Mouse (Mus musculus): ENCODE data around the gene Vmn1r1. TPM values are rescaled to one million over a fixed set of nuclear protein-coding genes. Genes with fewer than 3 reads are reported as not detected.
"Not testable (repeated sequence)": the region's sequence is repeated elsewhere in the genome, so short reads cannot be mapped to it uniquely, and the experiment has no call there.

The Vmn1r1 gene
- polyA plus RNA-seq (2015; fragmentation: Nextera tagmentation; extraction: Ambion mirVana), result not detected in 2 replicates

GRCm38 (mm10) chr1:182164386-182164785 lies at the start of gene Vmn1r1:
TSS of gene Vmn1r1 (minus strand) at chr1:182164486.
- Histone ChIP-seq H3K4me3 (no peak within 1 kb of the TSS), H3K27me3 (replicated peaks) (no peaks in the 10 kb centered on the region), H3K4me1 (no peaks in the 10 kb centered on the region), H3K9me3 (no peaks in the 10 kb centered on the region), H3K36me3 (no peaks in the 10 kb centered on the region), H3K9ac (no peak within 1 kb of the TSS), H3K27ac (replicated peaks) (no peak within 1 kb of the TSS), H3K4me2 (no peak within 1 kb of the TSS)
- ATAC-seq (ENCODE audit: extremely low read depth, insufficient number of reproducible peaks, low FRiP score, low TSS enrichment), result no peak
- WGBS, result 79% methylated on average over 7 of the region's 7 CpGs

GRCm38 (mm10) chr1:182210322-182210721 lies 46.0 kb upstream of the Vmn1r1 start:
- no peak overlapping the region for H3K4me3 ChIP-seq
- H3K36me3 ChIP-seq, result no peaks in the 10 kb centered on the region
- H3K9me3 ChIP-seq, result peaks cover 5% of the 10 kb centered on the region
- 65% methylated on average over 2 of the region's 2 CpGs for WGBS
- ATAC-seq (ENCODE audit: extremely low read depth, insufficient number of reproducible peaks, low FRiP score, low TSS enrichment), result no peak
- no peak overlapping the region for H3K9ac ChIP-seq
- no peak overlapping the region for H3K4me2 ChIP-seq
- H3K27me3 ChIP-seq (replicated peaks), result no peaks in the 10 kb centered on the region
- no peaks in the 10 kb centered on the region for H3K4me1 ChIP-seq
- no peak overlapping the region for H3K27ac ChIP-seq (replicated peaks)

- ATAC-seq (ENCODE audit: extremely low read depth, insufficient number of reproducible peaks, low FRiP score, low TSS enrichment), result no peak
- H3K4me2 ChIP-seq, result no peak overlapping the region
- no peak overlapping the region for H3K4me3 ChIP-seq
- peaks cover 12% of the 10 kb centered on the region for H3K4me1 ChIP-seq
- H3K9me3 ChIP-seq, result 0 out of 2 replicates have a peak, but pooled peaks cover under 1% of the 10 kb centered on the region
- no peaks in the 10 kb centered on the region for H3K36me3 ChIP-seq
- H3K9ac ChIP-seq, result no peak overlapping the region
- no peaks in the 10 kb centered on the region for H3K27me3 ChIP-seq (replicated peaks)
- no peak overlapping the region for H3K27ac ChIP-seq (replicated peaks)
- 74% methylated on average over 1 of the region's 1 CpGs for WGBS
Measured at GRCm38 (mm10) chr1:182192581-182192980, 28.3 kb upstream of the Vmn1r1 start.

DNA sequence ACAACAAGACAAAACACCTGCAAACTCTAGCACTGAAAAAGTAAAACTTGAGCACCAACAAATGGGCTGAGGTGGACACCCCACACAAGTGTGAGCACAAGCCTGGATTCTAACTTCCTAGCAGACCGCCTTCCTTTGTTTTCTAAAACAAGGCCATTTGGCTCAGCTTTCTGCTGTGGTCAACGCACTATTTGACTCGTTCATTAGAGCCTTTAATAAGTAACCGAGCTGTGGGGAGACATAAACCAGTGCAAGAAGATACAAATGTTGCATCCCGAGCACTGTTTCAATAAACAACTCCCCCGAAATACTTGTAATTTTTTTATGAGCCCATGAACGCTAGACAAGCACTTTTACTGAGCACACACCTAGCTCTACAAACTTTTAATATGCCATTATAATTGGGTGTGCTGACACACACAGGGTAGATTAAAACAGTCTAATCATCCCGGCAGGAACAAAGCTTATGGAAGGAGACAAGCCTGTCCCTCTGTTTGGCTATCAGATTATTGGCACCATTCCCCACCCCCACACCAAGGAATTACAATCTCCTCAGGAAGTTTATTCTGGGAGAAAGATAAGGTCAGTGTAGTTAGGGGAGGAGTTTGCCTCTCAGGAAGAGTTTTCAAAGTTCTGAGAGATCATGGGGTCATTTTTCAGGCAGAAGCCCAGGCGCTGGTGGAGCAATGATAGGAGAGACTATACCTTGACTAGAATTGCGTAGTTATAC lies 27.7 kb upstream of the Vmn1r1 start:
- no peak overlapping the region for H3K9ac ChIP-seq
- H3K36me3 ChIP-seq, result no peaks in the 10 kb centered on the region
- peaks cover 12% of the 10 kb centered on the region for H3K4me1 ChIP-seq
- no peaks in the 10 kb centered on the region for H3K27me3 ChIP-seq (replicated peaks)
- H3K4me2 ChIP-seq, result no peak overlapping the region
- no peak for ATAC-seq (ENCODE audit: extremely low read depth, insufficient number of reproducible peaks, low FRiP score, low TSS enrichment)
- no peak overlapping the region; the same call in 1 of the 2 replicates for H3K27ac ChIP-seq (replicated peaks)
- WGBS, result 41% methylated on average over 10 of the region's 10 CpGs
- peaks cover 6% of the 10 kb centered on the region; the same call in 1 of the 2 replicates for H3K9me3 ChIP-seq
- no peak overlapping the region for H3K4me3 ChIP-seq

DNA sequence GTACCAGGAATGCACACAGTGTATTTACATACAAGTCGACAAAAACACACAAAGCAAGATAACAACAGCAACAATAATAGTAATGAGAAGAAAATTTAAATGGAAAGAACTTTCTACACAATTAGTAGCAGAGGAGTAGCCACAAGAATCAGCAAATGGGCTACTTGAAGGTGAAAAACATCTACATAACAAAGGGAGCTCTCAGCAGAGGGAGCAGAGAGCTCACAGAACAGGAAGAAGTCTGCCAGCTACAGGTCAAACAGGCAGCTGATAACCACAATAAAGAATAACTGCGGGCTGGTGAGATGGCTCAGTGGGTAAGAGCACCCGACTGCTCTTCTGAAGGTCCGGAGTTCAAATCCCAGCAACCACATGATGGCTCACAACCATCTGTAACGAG lies 26.9 kb upstream of the Vmn1r1 start:
- Histone ChIP-seq H3K9ac (no peak overlapping the region), H3K4me3 (no peak overlapping the region), H3K9me3 (peaks cover 8% of the 10 kb centered on the region; the same call in 1 of the 2 replicates), H3K4me1 (peaks cover 12% of the 10 kb centered on the region), H3K36me3 (no peaks in the 10 kb centered on the region), H3K27ac (replicated peaks) (no peak overlapping the region), H3K4me2 (no peak overlapping the region), H3K27me3 (replicated peaks) (no peaks in the 10 kb centered on the region)
- no peak for ATAC-seq (ENCODE audit: extremely low read depth, insufficient number of reproducible peaks, low FRiP score, low TSS enrichment)
- 60% methylated on average over 5 of the region's 5 CpGs for WGBS

DNA sequence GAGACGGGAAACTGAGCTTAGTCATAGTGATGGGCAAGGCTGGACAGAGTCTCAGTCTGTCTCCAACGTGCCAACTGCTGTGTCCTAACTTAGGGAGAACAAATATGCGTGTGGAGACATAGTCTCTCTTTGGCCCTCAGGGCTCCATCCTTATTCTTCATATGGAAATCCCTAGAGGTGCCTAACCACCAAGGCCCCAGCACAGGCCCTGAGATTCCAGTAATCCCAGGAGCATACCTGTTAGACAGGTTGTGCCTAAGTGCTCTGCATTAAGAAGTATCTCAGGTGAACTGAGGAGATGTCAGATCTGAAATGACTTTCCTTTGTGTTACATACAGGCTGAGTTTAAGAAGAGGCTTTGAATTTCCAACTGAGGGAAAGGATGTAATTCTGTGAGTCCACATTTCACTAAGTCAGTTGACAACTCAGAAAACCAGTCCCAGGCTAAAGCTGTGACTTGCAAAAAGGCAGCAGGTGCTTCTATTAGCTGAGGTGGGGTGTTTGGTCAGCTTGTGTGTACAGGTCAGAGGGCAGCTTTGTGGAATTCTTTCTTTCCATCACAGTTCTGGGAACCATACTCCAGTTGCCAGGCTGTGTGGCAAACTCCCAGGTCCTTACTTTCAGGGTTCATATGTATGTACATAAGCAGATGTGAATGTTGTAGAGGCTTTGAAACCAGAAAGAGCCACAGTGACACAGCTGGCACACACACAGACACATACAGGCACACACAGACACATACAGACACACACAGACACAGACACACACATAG lies 25.6 kb upstream of the Vmn1r1 start:
- no peak overlapping the region for H3K4me2 ChIP-seq
- WGBS, result 63% methylated on average over 3 of the region's 3 CpGs
- ATAC-seq (ENCODE audit: extremely low read depth, insufficient number of reproducible peaks, low FRiP score, low TSS enrichment), result no peak
- no peaks in the 10 kb centered on the region for H3K36me3 ChIP-seq
- H3K9ac ChIP-seq, result no peak overlapping the region
- H3K9me3 ChIP-seq, result peaks cover 8% of the 10 kb centered on the region; the same call in 1 of the 2 replicates
- H3K4me1 ChIP-seq, result peaks cover 12% of the 10 kb centered on the region
- no peak overlapping the region for H3K4me3 ChIP-seq
- H3K27me3 ChIP-seq (replicated peaks), result no peaks in the 10 kb centered on the region
- no peak overlapping the region for H3K27ac ChIP-seq (replicated peaks)

DNA sequence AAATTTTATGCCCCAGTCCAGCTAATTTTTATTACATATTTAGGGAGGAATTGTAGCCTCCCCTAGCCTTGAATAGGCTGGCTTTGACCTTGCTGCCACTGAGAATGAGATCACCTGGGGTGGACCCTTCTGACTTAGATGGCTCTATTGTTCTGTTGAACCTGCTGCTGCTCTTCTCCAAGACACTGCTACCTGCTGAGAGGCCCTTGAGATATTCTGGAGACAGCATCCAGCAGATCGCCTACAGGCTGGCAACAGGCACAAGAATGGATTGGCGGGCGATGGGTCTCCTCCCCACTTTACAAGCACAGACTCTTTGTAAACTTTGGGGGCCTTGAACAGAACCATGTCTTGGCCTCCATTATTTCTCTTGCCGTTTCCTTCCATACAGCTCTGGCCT lies 18.2 kb upstream of the Vmn1r1 start:
- H3K9ac ChIP-seq; H3K27ac ChIP-seq (replicated peaks); H3K4me1 ChIP-seq; ATAC-seq (ENCODE audit: extremely low read depth, insufficient number of reproducible peaks, low FRiP score, low TSS enrichment); H3K9me3 ChIP-seq; H3K27me3 ChIP-seq (replicated peaks); H3K36me3 ChIP-seq; H3K4me3 ChIP-seq; H3K4me2 ChIP-seq: not testable (repeated sequence)
- 76% methylated on average over 4 of the region's 4 CpGs for WGBS

- no peak overlapping the region for H3K27ac ChIP-seq (replicated peaks)
- WGBS, result 69% methylated on average over 5 of the region's 5 CpGs
- H3K27me3 ChIP-seq (replicated peaks), result no peaks in the 10 kb centered on the region
- H3K9me3 ChIP-seq, result no peaks in the 10 kb centered on the region
- no peak overlapping the region for H3K4me3 ChIP-seq
- no peak for ATAC-seq (ENCODE audit: extremely low read depth, insufficient number of reproducible peaks, low FRiP score, low TSS enrichment)
- no peak overlapping the region for H3K9ac ChIP-seq
- H3K4me1 ChIP-seq, result no peaks in the 10 kb centered on the region
- H3K4me2 ChIP-seq, result no peak overlapping the region
- H3K36me3 ChIP-seq, result no peaks in the 10 kb centered on the region
Measured at GRCm38 (mm10) chr1:182181456-182182305, 17.4 kb upstream of the Vmn1r1 start.

GRCm38 (mm10) chr1:182176985-182177384 lies 12.7 kb upstream of the Vmn1r1 start:
- H3K4me3 ChIP-seq; H3K4me1 ChIP-seq; H3K4me2 ChIP-seq; H3K27me3 ChIP-seq (replicated peaks); H3K36me3 ChIP-seq; H3K27ac ChIP-seq (replicated peaks); H3K9ac ChIP-seq; H3K9me3 ChIP-seq; ATAC-seq (ENCODE audit: extremely low read depth, insufficient number of reproducible peaks, low FRiP score, low TSS enrichment): not testable (repeated sequence)
- 83% methylated on average over 19 of the region's 19 CpGs for WGBS

GRCm38 (mm10) chr1:182170206-182170605 lies 5.9 kb upstream of the Vmn1r1 start:
- not testable (repeated sequence) for H3K27me3 ChIP-seq (replicated peaks); H3K36me3 ChIP-seq; H3K9ac ChIP-seq; H3K4me1 ChIP-seq; H3K4me3 ChIP-seq; H3K4me2 ChIP-seq; H3K27ac ChIP-seq (replicated peaks); H3K9me3 ChIP-seq; ATAC-seq (ENCODE audit: extremely low read depth, insufficient number of reproducible peaks, low FRiP score, low TSS enrichment)
- WGBS, result 77% methylated on average over 6 of the region's 6 CpGs

DNA sequence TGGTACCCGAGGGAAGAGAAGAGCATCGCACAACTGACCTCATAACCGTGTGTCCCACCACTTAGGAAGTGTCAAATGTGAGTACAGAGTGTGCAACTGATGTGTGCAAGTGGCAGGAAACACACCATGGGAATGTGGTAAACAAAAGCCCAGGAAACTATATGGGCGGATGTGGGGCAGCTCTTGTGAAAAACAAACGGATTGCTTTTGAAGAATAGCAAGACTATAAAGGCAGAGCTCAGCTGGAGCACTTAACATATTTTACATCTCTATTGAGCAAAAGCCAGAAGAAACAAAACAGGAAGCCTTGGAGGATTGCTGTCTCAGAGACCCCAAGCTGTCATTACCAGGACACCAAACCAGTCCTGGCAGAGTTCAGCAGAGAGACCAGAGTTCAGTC lies 1.3 kb downstream of the Vmn1r1 start:
- no peaks in the 10 kb centered on the region for H3K27me3 ChIP-seq (replicated peaks)
- no peaks in the 10 kb centered on the region for H3K9me3 ChIP-seq
- 52% methylated on average over 5 of the region's 5 CpGs for WGBS
- H3K27ac ChIP-seq (replicated peaks), result no peak overlapping the region
- no peak overlapping the region for H3K9ac ChIP-seq
- no peaks in the 10 kb centered on the region for H3K4me1 ChIP-seq
- no peak for ATAC-seq (ENCODE audit: extremely low read depth, insufficient number of reproducible peaks, low FRiP score, low TSS enrichment)
- no peak overlapping the region for H3K4me2 ChIP-seq
- no peak overlapping the region for H3K4me3 ChIP-seq
- no peaks in the 10 kb centered on the region for H3K36me3 ChIP-seq

All from heart, embryonic 13.5 days (tissue).